Mouse (Mus musculus) stomach, embryonic 16.5 days (tissue): ENCODE data around the gene Rpl12. TPM values are rescaled to one million over a fixed set of nuclear protein-coding genes. Genes with fewer than 3 reads are reported as not detected.

Experiments
- ATAC-seq: fragments of 200-750 bp; cut with Nextera tagmentation; 2 replicates; pipeline ENCODE4 v1.8.0; 2017; ENCODE audit warnings: moderate number of reproducible peaks, moderate TSS enrichment; ENCODE audit not compliant: insufficient read depth, low FRiP score
- H3K27ac ChIP-seq: fragments of 300-500 bp; sonication (generic); 2 replicates; pipeline ENCODE4 v1.5.1; 2014; ENCODE audit warnings: low read length
- H3K27me3 ChIP-seq: fragments of 300-500 bp; sonication (generic); 2 replicates; pipeline ENCODE4 v1.6.1; 2014; ENCODE audit warnings: low read length, control low read depth, mixed read lengths; ENCODE audit not compliant: control insufficient read depth, insufficient read depth
- H3K36me3 ChIP-seq: fragments of 300-500 bp; sonication (generic); 2 replicates; pipeline ENCODE4 v1.6.1; 2014; ENCODE audit warnings: low read length; ENCODE audit not compliant: control insufficient read depth, insufficient read depth
- H3K4me1 ChIP-seq: fragments of 300-500 bp; sonication (generic); 2 replicates; pipeline ENCODE4 v1.6.1; 2014; ENCODE audit warnings: low read length, control low read depth, mixed read lengths; ENCODE audit not compliant: control insufficient read depth, insufficient read depth
- H3K4me2 ChIP-seq: fragments of 300-500 bp; sonication (generic); 2 replicates; pipeline ENCODE4 v1.6.1; 2014; ENCODE audit warnings: low read depth, low read length, mixed read lengths
- H3K4me3 ChIP-seq: fragments of 300-500 bp; sonication (generic); replicated peaks from 2 replicates; pipeline ENCODE4 v1.5.1; 2014; ENCODE audit warnings: mild to moderate bottlenecking, low read length
- H3K9ac ChIP-seq: fragments of 300-500 bp; sonication (generic); 2 replicates; pipeline ENCODE4 v1.6.1; 2014; ENCODE audit warnings: low read length
- H3K9me3 ChIP-seq: fragments of 300-500 bp; sonication (generic); replicated peaks from 2 replicates; pipeline ENCODE4 v1.6.1; 2016; ENCODE audit warnings: low read length, control low read depth; ENCODE audit not compliant: control insufficient read depth
- WGBS: fragments of 180-500 bp; shearing (Covaris S2); extraction: QIAGEN DNeasy Blood & Tissue Kit; methylation state at CpG from one replicate; pipeline ENCODE4 v1.1.7; 2014; 5-methylcytosine and 5-hydroxymethylcytosine counted together
- polyA plus RNA-seq: library from polyadenylated mRNA; unstranded; fragments of >200 nt; fragmentation: Nextera tagmentation; extraction: Ambion mirVana; gene quantifications from 2 replicates; pipeline ENCODE4 v1.2.1, GENCODE M21; 2015

Rpl12 gene
- polyA plus RNA-seq, 1 experiment from 2014 or later, result 174 TPM

DNA sequence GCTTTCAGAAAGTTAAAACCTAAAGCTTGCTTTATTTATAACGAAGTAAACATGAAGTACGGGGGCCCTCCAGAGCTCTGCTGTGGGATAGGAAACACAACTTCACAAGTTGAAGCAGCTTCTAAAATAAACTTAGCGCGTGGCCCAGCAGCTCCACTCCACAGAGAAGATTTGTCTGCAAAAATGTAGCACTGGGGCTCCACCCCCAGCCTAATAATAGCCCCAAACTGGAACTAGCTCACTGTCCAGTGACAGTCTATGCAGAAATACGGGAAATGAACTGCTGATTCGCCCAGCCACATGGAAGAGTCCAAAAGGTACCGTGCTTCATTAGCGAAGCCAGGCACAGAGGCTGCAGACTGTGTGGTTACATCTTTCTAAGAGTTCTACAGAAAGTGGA is 8.0 kb downstream of the Rpl12 start:
- Histone ChIP-seq H3K27me3 (no peaks in the 10 kb centered on the region), H3K4me1 (peaks cover 19% of the 10 kb centered on the region), H3K27ac (no peak overlapping the region), H3K36me3 (0 out of 2 replicates have a peak, but pooled peaks cover 3% of the 10 kb centered on the region), H3K9me3 (no peaks in the 10 kb centered on the region), H3K4me3 (no peak overlapping the region), H3K9ac (no peak overlapping the region), H3K4me2 (no peak overlapping the region)
- 75% methylated on average over 8 of the region's 8 CpGs for WGBS
- ATAC-seq, result no peak

DNA sequence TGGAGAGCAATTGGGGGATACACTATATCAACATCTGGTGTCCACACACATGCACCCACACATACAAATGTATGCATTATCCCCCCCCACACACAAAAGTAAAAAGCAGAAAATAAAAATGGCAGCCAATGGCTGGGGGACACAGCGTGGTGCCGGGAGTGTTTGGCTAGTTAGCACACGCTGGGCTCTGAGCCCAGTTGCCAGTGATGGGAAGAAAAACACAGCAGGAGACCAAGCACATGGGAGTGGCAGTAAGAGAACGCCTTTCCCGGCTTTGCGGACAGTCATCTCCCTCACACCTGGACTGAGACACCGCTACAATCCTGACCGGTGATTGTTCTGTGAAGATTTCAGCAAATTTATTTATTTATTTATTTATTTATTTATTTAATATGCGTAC is 9.9 kb downstream of the Rpl12 start:
- 58% methylated on average over 9 of the region's 9 CpGs for WGBS
- Histone ChIP-seq H3K9me3 (no peaks in the 10 kb centered on the region), H3K36me3 (no peaks in the 10 kb centered on the region), H3K4me2 (no peak overlapping the region), H3K4me3 (no peak overlapping the region), H3K27ac (no peak overlapping the region), H3K27me3 (no peaks in the 10 kb centered on the region), H3K9ac (no peak overlapping the region), H3K4me1 (peaks cover 11% of the 10 kb centered on the region)
- ATAC-seq, result no peak

DNA sequence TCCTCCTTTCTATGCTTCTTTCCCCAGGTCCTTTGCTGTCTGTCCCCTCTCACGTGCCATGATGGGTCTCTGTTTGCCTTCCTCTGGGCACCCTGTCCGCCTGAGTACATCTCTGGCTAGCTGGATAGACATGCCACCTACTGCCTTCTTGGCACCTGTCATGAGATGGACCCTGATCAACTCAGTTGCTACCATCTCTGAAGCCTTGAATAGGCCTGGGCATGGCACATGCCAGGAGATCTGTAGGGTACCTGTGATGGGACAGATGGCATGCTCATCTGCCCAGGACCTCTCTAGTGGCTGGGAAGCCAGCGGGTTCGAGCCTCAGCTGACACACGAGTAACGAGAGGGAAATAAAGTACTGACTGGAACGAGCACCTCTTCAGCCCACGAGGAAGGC is 12.9 kb downstream of the Rpl12 start:
- Histone ChIP-seq H3K9ac (no peak overlapping the region), H3K4me1 (no peaks in the 10 kb centered on the region), H3K4me2 (no peak overlapping the region), H3K36me3 (no peaks in the 10 kb centered on the region), H3K27me3 (no peaks in the 10 kb centered on the region), H3K4me3 (no peak overlapping the region), H3K9me3 (no peaks in the 10 kb centered on the region), H3K27ac (no peak overlapping the region)
- ATAC-seq, result no peak
- WGBS, result 93% methylated on average over 8 of the region's 8 CpGs

DNA sequence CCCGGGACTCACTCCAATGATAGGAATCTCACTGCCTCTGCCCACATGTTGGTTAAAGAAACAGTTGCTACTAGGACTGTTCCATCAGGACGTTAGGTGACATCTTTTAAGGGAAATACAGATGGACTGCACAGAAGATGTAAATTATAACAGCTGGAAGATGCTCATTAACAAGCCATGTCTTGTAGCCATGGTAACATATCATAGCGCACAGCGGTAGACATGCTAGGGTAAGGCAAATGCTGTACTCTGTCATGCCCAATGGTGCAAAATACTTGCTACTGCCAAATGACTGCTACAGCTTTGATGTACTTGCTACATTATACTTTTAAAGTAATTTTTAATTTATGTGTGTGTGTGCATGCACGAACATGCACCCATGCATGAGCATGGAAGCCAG is 15.8 kb downstream of the Rpl12 start:
- Histone ChIP-seq H3K9ac (no peak overlapping the region), H3K27ac (no peak overlapping the region), H3K4me1 (peaks cover 8% of the 10 kb centered on the region), H3K9me3 (no peaks in the 10 kb centered on the region), H3K4me3 (no peak overlapping the region), H3K4me2 (no peak overlapping the region), H3K27me3 (no peaks in the 10 kb centered on the region), H3K36me3 (no peaks in the 10 kb centered on the region)
- ATAC-seq, result no peak
- 75% methylated on average over 5 of the region's 5 CpGs for WGBS

DNA sequence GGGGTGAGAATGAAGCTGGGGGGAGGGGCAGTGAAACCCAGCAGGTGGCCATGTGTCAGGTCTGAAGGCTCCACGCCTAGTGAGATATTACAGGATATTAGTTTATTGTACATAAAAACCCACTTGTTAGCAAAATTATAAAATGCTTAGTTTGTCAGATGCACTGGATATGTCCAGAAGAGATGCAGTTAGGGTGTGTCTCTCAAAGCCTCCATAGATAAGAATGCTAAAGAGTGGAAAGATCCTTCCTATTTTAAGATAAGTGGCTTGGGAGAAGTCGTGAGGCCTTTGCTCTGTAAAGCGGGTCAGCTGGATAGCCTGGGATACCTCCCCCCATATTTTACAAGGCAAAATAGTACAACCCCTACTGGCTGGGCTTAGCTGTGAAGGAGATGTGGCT is 17.3 kb downstream of the Rpl12 start:
- no peak overlapping the region for H3K27ac ChIP-seq
- H3K9me3 ChIP-seq, result no peaks in the 10 kb centered on the region
- peaks cover 14% of the 10 kb centered on the region for H3K4me1 ChIP-seq
- no peak for ATAC-seq
- H3K4me2 ChIP-seq, result no peak overlapping the region
- no peaks in the 10 kb centered on the region for H3K36me3 ChIP-seq
- H3K4me3 ChIP-seq, result no peak overlapping the region
- no peaks in the 10 kb centered on the region for H3K27me3 ChIP-seq
- WGBS, result 67% methylated on average over 3 of the region's 3 CpGs
- no peak overlapping the region for H3K9ac ChIP-seq

DNA sequence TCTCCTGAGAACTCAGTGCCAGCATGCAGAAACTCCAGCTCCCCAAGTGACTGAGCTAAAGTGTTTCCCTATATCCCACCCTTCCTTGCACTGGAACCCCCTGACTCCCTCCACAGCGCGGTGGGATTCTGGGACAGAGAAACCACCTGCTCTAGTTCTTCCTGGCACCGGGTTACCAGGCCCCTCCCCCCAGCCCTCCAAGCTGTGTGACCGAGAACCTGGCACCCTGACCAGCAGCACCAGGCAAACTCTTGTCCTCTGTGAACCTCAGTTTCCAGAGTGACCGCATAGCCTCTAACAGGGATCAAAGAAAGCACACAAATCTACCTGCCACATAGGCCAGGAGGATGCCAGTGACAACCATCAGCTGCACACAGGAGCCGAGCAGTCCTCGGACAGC is 18.3 kb downstream of the Rpl12 start:
- no peaks in the 10 kb centered on the region for H3K27me3 ChIP-seq

DNA sequence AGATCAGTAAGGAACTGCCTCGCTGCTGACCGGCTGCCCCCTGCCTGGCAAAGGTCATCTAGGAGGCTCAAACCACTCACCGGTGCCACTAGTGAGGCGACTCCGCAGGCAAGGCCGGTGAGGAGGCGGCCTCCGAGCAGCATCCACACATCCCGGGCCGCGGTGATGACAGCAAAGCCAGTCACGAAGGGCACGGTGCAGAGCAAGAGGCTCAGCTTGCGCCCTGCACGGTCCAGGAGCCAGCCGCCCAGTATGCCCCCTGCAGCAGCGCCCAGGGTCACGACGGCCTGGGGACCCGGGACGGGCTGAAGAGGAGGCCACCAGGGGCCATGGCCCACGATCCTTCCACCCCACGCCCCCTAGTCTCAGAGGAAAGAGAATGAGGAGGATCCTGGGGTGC is 19.9 kb downstream of the Rpl12 start:
- Histone ChIP-seq H3K9ac (peak overlapping the region; percentile 87), H3K27ac (peak overlapping the region; percentile 35; the same call in 1 of the 2 replicates), H3K36me3 (no peaks in the 10 kb centered on the region), H3K4me2 (peak overlapping the region; percentile 100), H3K4me1 (peaks cover 14% of the 10 kb centered on the region), H3K9me3 (no peaks in the 10 kb centered on the region), H3K4me3 (peak overlapping the region; percentile 82), H3K27me3 (no peaks in the 10 kb centered on the region)
- WGBS, result 1% methylated on average over 23 of the region's 23 CpGs
- ATAC-seq, result peak; percentile 12; the same call in 1 of the 2 replicates

More for the DNA sequence above, 18.3 kb downstream of the Rpl12 start:
- no peak overlapping the region for H3K4me2 ChIP-seq
- H3K27ac ChIP-seq, result no peak overlapping the region
- H3K4me3 ChIP-seq, result no peak overlapping the region
- H3K9ac ChIP-seq, result no peak overlapping the region
- peaks cover 14% of the 10 kb centered on the region for H3K4me1 ChIP-seq
- no peak for ATAC-seq
- H3K9me3 ChIP-seq, result no peaks in the 10 kb centered on the region
- H3K36me3 ChIP-seq, result no peaks in the 10 kb centered on the region
- WGBS, result 85% methylated on average over 7 of the region's 7 CpGs

DNA sequence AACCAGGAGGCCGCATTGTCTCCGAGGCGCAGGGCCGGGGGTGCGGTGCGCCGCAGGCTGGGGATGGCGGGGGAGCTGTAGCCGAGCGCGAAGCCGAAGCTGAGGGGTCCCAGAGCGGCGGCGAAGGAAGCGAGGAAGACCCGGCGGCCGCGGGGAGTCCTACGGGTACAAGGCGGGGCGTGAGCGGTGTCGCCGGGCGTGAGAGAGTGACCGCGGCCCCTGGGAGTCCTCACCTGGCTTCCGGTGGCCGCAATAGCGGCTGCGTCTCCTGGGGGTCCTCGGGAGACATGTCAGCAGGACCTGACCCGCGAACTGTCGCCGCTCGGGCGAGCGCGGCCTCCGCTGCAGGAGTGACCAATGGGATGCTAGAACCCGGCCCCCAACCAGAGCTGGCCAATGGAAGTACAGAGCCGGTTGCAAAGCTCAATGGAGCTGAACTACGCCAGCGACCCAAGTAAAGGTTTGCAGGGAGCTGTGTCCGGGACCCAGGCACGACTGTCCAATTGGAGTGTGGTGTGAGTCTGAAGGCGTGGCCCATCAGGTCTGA is 20.4 kb downstream of the Rpl12 start, which contains the start of gene Slc2a8:
Slc2a8 (minus strand) TSS at position 359 of the 547 bp plus-strand sequence.
- Histone ChIP-seq H3K9ac (peak within 1 kb of the TSS; percentile 87), H3K27me3 (no peaks in the 10 kb centered on the region), H3K4me1 (peaks cover 14% of the 10 kb centered on the region), H3K4me3 (peak within 1 kb of the TSS; percentile 82), H3K4me2 (peak within 1 kb of the TSS; percentile 100), H3K27ac (peak within 1 kb of the TSS; percentile 35; the same call in 1 of the 2 replicates), H3K36me3 (no peaks in the 10 kb centered on the region), H3K9me3 (no peaks in the 10 kb centered on the region)
- under 1% methylated on average over 43 of the region's 50 CpGs for WGBS
- ATAC-seq, result peak; percentile 98

DNA sequence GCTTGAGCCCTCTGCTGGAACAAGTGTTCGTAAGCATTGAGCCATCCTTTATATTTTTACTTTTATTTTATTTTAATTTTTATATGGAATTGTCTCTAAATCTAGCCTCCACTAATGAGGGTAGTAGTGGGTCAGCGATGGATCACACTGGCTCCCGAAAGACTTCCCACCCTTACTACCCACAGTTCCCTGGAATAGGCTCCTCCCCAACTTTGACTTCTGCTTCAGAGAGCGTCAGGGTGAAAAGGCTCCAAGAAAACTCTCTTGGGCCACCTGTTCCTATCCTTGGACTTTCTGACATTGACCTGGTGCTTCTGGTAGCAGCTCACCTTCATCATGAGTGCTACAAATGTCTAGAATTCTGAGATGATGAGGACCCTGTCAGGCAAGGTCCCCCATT is 21.3 kb downstream of the Rpl12 start:
- peak overlapping the region; percentile 44; the same call in 1 of the 2 replicates for H3K9ac ChIP-seq
- H3K4me2 ChIP-seq, result peak overlapping the region; percentile 100
- no peaks in the 10 kb centered on the region for H3K36me3 ChIP-seq
- H3K4me3 ChIP-seq, result peak overlapping the region; percentile 82
- H3K4me1 ChIP-seq, result peaks cover 14% of the 10 kb centered on the region
- H3K9me3 ChIP-seq, result no peaks in the 10 kb centered on the region
- WGBS, result 8% methylated on average over 4 of the region's 4 CpGs
- no peaks in the 10 kb centered on the region for H3K27me3 ChIP-seq
- H3K27ac ChIP-seq, result no peak overlapping the region
- no peak for ATAC-seq
